Mouse (Mus musculus): Measurements from ENCODE around the gene Nf1. TPM values are rescaled to one million over a fixed set of nuclear protein-coding genes. Genes with fewer than 3 reads are reported as not detected.

Nf1 gene
- polyA plus RNA-seq, 1 experiment from 2014 or later = 6.6 TPM

- Histone ChIP-seq H3K4me3 (ENCODE audit: low read length) (no peak overlapping the region), H3K27ac (ENCODE audit: low read length) (no peak overlapping the region), H3K4me1 (ENCODE audit: insufficient read depth, low read length) (peaks cover 5% of the 10 kb centered on the region; the same call in 1 of the 2 replicates), H3K4me2 (replicated peaks; ENCODE audit: low read depth, low read length) (no peak overlapping the region), H3K27me3 (ENCODE audit: insufficient read depth, low read length) (peaks cover 4% of the 10 kb centered on the region), H3K9me3 (ENCODE audit: low read length) (no peaks in the 10 kb centered on the region), H3K36me3 (ENCODE audit: insufficient read depth, low read length) (no peaks in the 10 kb centered on the region), H3K9ac (replicated peaks; ENCODE audit: low read length) (no peak overlapping the region)
- 10% methylated on average over 5 of the region's 5 CpGs for WGBS
- ATAC-seq (ENCODE audit: low FRiP score, low TSS enrichment) = peak; percentile 60; the same call in 1 of the 2 replicates
Observed at GRCm38 (mm10) chr11:79584191-79584590, 244.7 kb downstream of the Nf1 start.

- Histone ChIP-seq H3K4me2 (replicated peaks; ENCODE audit: low read depth, low read length) (no peak overlapping the region), H3K9me3 (ENCODE audit: low read length) (no peaks in the 10 kb centered on the region), H3K9ac (replicated peaks; ENCODE audit: low read length) (no peak overlapping the region), H3K36me3 (ENCODE audit: insufficient read depth, low read length) (no peaks in the 10 kb centered on the region), H3K27ac (ENCODE audit: low read length) (no peak overlapping the region), H3K4me1 (ENCODE audit: insufficient read depth, low read length) (peaks cover 11% of the 10 kb centered on the region), H3K27me3 (ENCODE audit: insufficient read depth, low read length) (peaks cover 45% of the 10 kb centered on the region), H3K4me3 (ENCODE audit: low read length) (no peak overlapping the region)
- WGBS = 59% methylated on average over 14 of the region's 14 CpGs
- no peak for ATAC-seq (ENCODE audit: low FRiP score, low TSS enrichment)
Observed at GRCm38 (mm10) chr11:79589317-79590075, 250.0 kb downstream of the Nf1 start.

GRCm38 (mm10) chr11:79590664-79591590 lies 251.4 kb downstream of the Nf1 start, which contains the start of gene Rab11fip4:
Gene Rab11fip4 (plus strand): TSS chr11:79591212.
- under 1% methylated on average over 66 of the region's 98 CpGs for WGBS
- peak within 1 kb of the TSS; percentile 52 for H3K9ac ChIP-seq (replicated peaks; ENCODE audit: low read length)
- H3K9me3 ChIP-seq (ENCODE audit: low read length) = no peaks in the 10 kb centered on the region
- H3K27ac ChIP-seq (ENCODE audit: low read length) = no peak within 1 kb of the TSS
- H3K4me3 ChIP-seq (ENCODE audit: low read length) = peak within 1 kb of the TSS; percentile 60
- H3K4me1 ChIP-seq (ENCODE audit: insufficient read depth, low read length) = peaks cover 11% of the 10 kb centered on the region
- H3K27me3 ChIP-seq (ENCODE audit: insufficient read depth, low read length) = peaks cover 45% of the 10 kb centered on the region
- no peaks in the 10 kb centered on the region for H3K36me3 ChIP-seq (ENCODE audit: insufficient read depth, low read length)
- peak within 1 kb of the TSS; percentile 95 for H3K4me2 ChIP-seq (replicated peaks; ENCODE audit: low read depth, low read length)
- peak; percentile 40; the same call in 1 of the 2 replicates for ATAC-seq (ENCODE audit: low FRiP score, low TSS enrichment)

GRCm38 (mm10) chr11:79591591-79591975 lies 252.1 kb downstream of the Nf1 start:
- Histone ChIP-seq H3K4me3 (ENCODE audit: low read length) (peak overlapping the region; percentile 60), H3K27ac (ENCODE audit: low read length) (no peak overlapping the region), H3K36me3 (ENCODE audit: insufficient read depth, low read length) (no peaks in the 10 kb centered on the region), H3K4me2 (replicated peaks; ENCODE audit: low read depth, low read length) (peak overlapping the region; percentile 95), H3K9ac (replicated peaks; ENCODE audit: low read length) (peak overlapping the region; percentile 52; the same call in 1 of the 2 replicates), H3K9me3 (ENCODE audit: low read length) (no peaks in the 10 kb centered on the region), H3K4me1 (ENCODE audit: insufficient read depth, low read length) (peaks cover 11% of the 10 kb centered on the region), H3K27me3 (ENCODE audit: insufficient read depth, low read length) (peaks cover 45% of the 10 kb centered on the region)
- 43% methylated on average over 5 of the region's 5 CpGs for WGBS
- ATAC-seq (ENCODE audit: low FRiP score, low TSS enrichment) = no peak

GRCm38 (mm10) chr11:79593495-79593894 lies 254.0 kb downstream of the Nf1 start:
- no peak overlapping the region for H3K27ac ChIP-seq (ENCODE audit: low read length)
- H3K9ac ChIP-seq (replicated peaks; ENCODE audit: low read length) = no peak overlapping the region
- no peak for ATAC-seq (ENCODE audit: low FRiP score, low TSS enrichment)
- H3K9me3 ChIP-seq (ENCODE audit: low read length) = no peaks in the 10 kb centered on the region
- H3K4me3 ChIP-seq (ENCODE audit: low read length) = no peak overlapping the region
- WGBS = 27% methylated on average over 11 of the region's 11 CpGs
- peaks cover 45% of the 10 kb centered on the region for H3K27me3 ChIP-seq (ENCODE audit: insufficient read depth, low read length)
- H3K4me1 ChIP-seq (ENCODE audit: insufficient read depth, low read length) = peaks cover 11% of the 10 kb centered on the region
- H3K36me3 ChIP-seq (ENCODE audit: insufficient read depth, low read length) = no peaks in the 10 kb centered on the region
- H3K4me2 ChIP-seq (replicated peaks; ENCODE audit: low read depth, low read length) = no peak overlapping the region

- Histone ChIP-seq H3K9me3 (ENCODE audit: low read length) (no peaks in the 10 kb centered on the region), H3K4me2 (replicated peaks; ENCODE audit: low read depth, low read length) (no peak overlapping the region), H3K4me3 (ENCODE audit: low read length) (no peak overlapping the region), H3K4me1 (ENCODE audit: insufficient read depth, low read length) (peaks cover 9% of the 10 kb centered on the region), H3K27me3 (ENCODE audit: insufficient read depth, low read length) (no peaks in the 10 kb centered on the region), H3K9ac (replicated peaks; ENCODE audit: low read length) (0 out of 2 replicates have a peak overlapping the region, but pooled peaks have one; percentile 2), H3K27ac (ENCODE audit: low read length) (no peak overlapping the region), H3K36me3 (ENCODE audit: insufficient read depth, low read length) (no peaks in the 10 kb centered on the region)
- WGBS = 56% methylated on average over 2 of the region's 2 CpGs
- ATAC-seq (ENCODE audit: low FRiP score, low TSS enrichment) = no peak
Observed at GRCm38 (mm10) chr11:79610454-79610853, 271.0 kb downstream of the Nf1 start.

GRCm38 (mm10) chr11:79611011-79611666 lies 271.6 kb downstream of the Nf1 start:
- ATAC-seq (ENCODE audit: low FRiP score, low TSS enrichment) = no peak
- 0 out of 2 replicates have a peak overlapping the region, but pooled peaks have one; percentile 2 for H3K9ac ChIP-seq (replicated peaks; ENCODE audit: low read length)
- no peaks in the 10 kb centered on the region for H3K36me3 ChIP-seq (ENCODE audit: insufficient read depth, low read length)
- H3K9me3 ChIP-seq (ENCODE audit: low read length) = no peaks in the 10 kb centered on the region
- no peak overlapping the region for H3K4me2 ChIP-seq (replicated peaks; ENCODE audit: low read depth, low read length)
- H3K27me3 ChIP-seq (ENCODE audit: insufficient read depth, low read length) = no peaks in the 10 kb centered on the region
- no peak overlapping the region for H3K4me3 ChIP-seq (ENCODE audit: low read length)
- H3K4me1 ChIP-seq (ENCODE audit: insufficient read depth, low read length) = peaks cover 9% of the 10 kb centered on the region
- 18% methylated on average over 13 of the region's 13 CpGs for WGBS
- no peak overlapping the region for H3K27ac ChIP-seq (ENCODE audit: low read length)

- H3K27me3 ChIP-seq (ENCODE audit: insufficient read depth, low read length) = no peaks in the 10 kb centered on the region
- no peaks in the 10 kb centered on the region for H3K36me3 ChIP-seq (ENCODE audit: insufficient read depth, low read length)
- no peaks in the 10 kb centered on the region for H3K9me3 ChIP-seq (ENCODE audit: low read length)
- no peak overlapping the region for H3K9ac ChIP-seq (replicated peaks; ENCODE audit: low read length)
- WGBS = 18% methylated on average over 1 of the region's 1 CpGs
- no peak overlapping the region for H3K4me2 ChIP-seq (replicated peaks; ENCODE audit: low read depth, low read length)
- H3K27ac ChIP-seq (ENCODE audit: low read length) = no peak overlapping the region
- peaks cover 9% of the 10 kb centered on the region for H3K4me1 ChIP-seq (ENCODE audit: insufficient read depth, low read length)
- ATAC-seq (ENCODE audit: low FRiP score, low TSS enrichment) = no peak
- H3K4me3 ChIP-seq (ENCODE audit: low read length) = no peak overlapping the region
Observed at GRCm38 (mm10) chr11:79612046-79612600, 272.6 kb downstream of the Nf1 start.

GRCm38 (mm10) chr11:79613084-79613483 lies 273.6 kb downstream of the Nf1 start:
- H3K27me3 ChIP-seq (ENCODE audit: insufficient read depth, low read length) = no peaks in the 10 kb centered on the region
- 64% methylated on average over 3 of the region's 3 CpGs for WGBS
- H3K36me3 ChIP-seq (ENCODE audit: insufficient read depth, low read length) = no peaks in the 10 kb centered on the region
- peaks cover 9% of the 10 kb centered on the region for H3K4me1 ChIP-seq (ENCODE audit: insufficient read depth, low read length)
- no peak for ATAC-seq (ENCODE audit: low FRiP score, low TSS enrichment)
- H3K9me3 ChIP-seq (ENCODE audit: low read length) = no peaks in the 10 kb centered on the region
- no peak overlapping the region for H3K9ac ChIP-seq (replicated peaks; ENCODE audit: low read length)
- no peak overlapping the region for H3K4me3 ChIP-seq (ENCODE audit: low read length)
- H3K27ac ChIP-seq (ENCODE audit: low read length) = no peak overlapping the region
- no peak overlapping the region for H3K4me2 ChIP-seq (replicated peaks; ENCODE audit: low read depth, low read length)
